Mouse (Mus musculus) neutrophil, adult 83 days (primary cell): ENCODE measurements around the gene 5830473C10Rik. TPM values are rescaled to one million over a fixed set of nuclear protein-coding genes. Genes with fewer than 3 reads are reported as not detected.

Experiments
- total RNA-seq, 2 experiments: library from RNA; stranded (reverse); gene quantifications; one replicate each; pipeline ENCODE4 v1.2.4; 2023

Gene 5830473C10Rik
- not detected for total RNA-seq

GRCm38 (mm10) chr5:90560743-90561142 is at the start of gene 5830473C10Rik:
Gene 5830473C10Rik, plus strand, starts transcription at chr5:90561107.

GRCm38 (mm10) chr5:90518356-90519100 is 42.4 kb upstream of the 5830473C10Rik start, which contains the start of gene Afm:
Gene Afm, plus strand, starts transcription at chr5:90518932.

GRCm38 (mm10) chr5:90640286-90641217 is 79.6 kb downstream of the 5830473C10Rik start, which contains the start of gene Rassf6:
Gene Rassf6, minus strand, starts transcription at chr5:90640657.

Other genes starting within 250 kb of the 5830473C10Rik start
- 10 to 100 TPM; 63.1 to 76.8 TPM for gene Ankrd17, start 194.5 kb upstream of the 5830473C10Rik start, total RNA-seq
- 1 to 10 TPM; 1.2 to 1.3 TPM for gene Gm9958, start 193.9 kb upstream of the 5830473C10Rik start, total RNA-seq
- not detected for gene Alb, start 100.2 kb upstream of the 5830473C10Rik start, total RNA-seq
- not detected for gene Afp, start 70.4 kb upstream of the 5830473C10Rik start, total RNA-seq
- gene Afm, start 42.2 kb upstream of the 5830473C10Rik start, total RNA-seq, result not detected
- gene Rassf6, start 79.5 kb downstream of the 5830473C10Rik start, total RNA-seq, result under 1 TPM; 0.15 to 0.53 TPM
- not detected for gene Cxcl5, start 198.3 kb downstream of the 5830473C10Rik start, total RNA-seq
- gene Ppbp, start 207.4 kb downstream of the 5830473C10Rik start, total RNA-seq, result 1 to 10 TPM; 6.2 to 6.4 TPM
- 10 to 100 TPM; 19.6 to 21.7 TPM for gene Pf4, start 211.3 kb downstream of the 5830473C10Rik start, total RNA-seq
- under 1 TPM; 0.94 to 0.95 TPM for gene Cxcl3, start 225.0 kb downstream of the 5830473C10Rik start, total RNA-seq
- gene Cxcl15, start 233.4 kb downstream of the 5830473C10Rik start, total RNA-seq, result not detected